Comparison of ENCODE assay signal across 8 mouse cellular contexts in genomic region chr9:71447573-71447972, GRCm38 (mm10). TPM values are rescaled to one million over a fixed set of nuclear protein-coding genes. Genes with fewer than 3 reads are reported as not detected.
DNase-seq lines count a peak whose midpoint lies in the region; ATAC-seq and TF ChIP-seq lines count a peak whose summit lies in the region.

No protein-coding gene starts in this region.

- no peak overlapping the region for H3K4me3 ChIP-seq in intestine, embryonic 14.5 days (ENCODE audit: low read depth, low read length)
- H3K4me3 ChIP-seq in intestine, embryonic 15.5 days (replicated peaks) = no peak overlapping the region
- no peak overlapping the region for H3K4me3 ChIP-seq in liver, embryonic 14.5 days (ENCODE audit: insufficient read depth in 1 of 2, low read depth in 2 of 2, low read length in 2 of 2)

- H3K4me2 ChIP-seq in intestine, embryonic 14.5 days (ENCODE audit: low read length) = no peak overlapping the region
- H3K4me2 ChIP-seq in intestine, embryonic 15.5 days (replicated peaks) = no peak overlapping the region
- no peak overlapping the region for H3K4me2 ChIP-seq in liver, embryonic 14.5 days (ENCODE audit: low read depth)

- peak; percentile 38 for TF ChIP-seq CTCF in liver, embryonic 14.5 days (IDR thresholded peaks at IDR 0.05; ENCODE audit: low read depth)

- 30% methylated on average over 4 of the region's 4 CpGs for WGBS in intestine, embryonic 14.5 days
- 32% methylated on average over 4 of the region's 4 CpGs for WGBS in intestine, embryonic 15.5 days
- WGBS in liver, embryonic 14.5 days (ENCODE audit: insufficient replicate concordance) = 28% methylated on average over 4 of the region's 4 CpGs

- no peak overlapping the region for H3K9ac ChIP-seq in intestine, embryonic 14.5 days (ENCODE audit: low read length)
- H3K9ac ChIP-seq in intestine, embryonic 15.5 days = no peak overlapping the region
- no peak overlapping the region for H3K9ac ChIP-seq in liver, embryonic 14.5 days (replicated peaks)

- no peak for ATAC-seq in intestine, embryonic 14.5 days (replicated peaks; ENCODE audit: low FRiP score, low TSS enrichment, low read depth)
- no peak for ATAC-seq in intestine, embryonic 15.5 days
- ATAC-seq in liver, embryonic 14.5 days (ENCODE audit: insufficient read depth) = no peak
- ATAC-seq in CD4-positive, CD25-positive, alpha-beta regulatory T cell, adult 4 months = no peak

- H3K27me3 ChIP-seq in intestine, embryonic 14.5 days (replicated peaks; ENCODE audit: control insufficient read depth, insufficient read depth, low read length) = no peaks in the 10 kb centered on the region; the same call in 1 of the 2 replicates
- no peaks in the 10 kb centered on the region for H3K27me3 ChIP-seq in intestine, embryonic 15.5 days (replicated peaks)
- no peaks in the 10 kb centered on the region; the same call in 1 of the 2 replicates for H3K27me3 ChIP-seq in liver, embryonic 14.5 days (ENCODE audit: control insufficient read depth, insufficient read depth, low read length)

- peak; percentile 93 for DNase-seq in intestine, embryonic 14.5 days (ENCODE audit: low spot score)
- DNase-seq in adrenal gland, postnatal 25 days = peak; percentile 68
- peak; percentile 72 for DNase-seq in gastrocnemius, adult 18-20 months (ENCODE audit: low spot score)
- peak; percentile 90 for DNase-seq in kidney, postnatal 10 days
- DNase-seq in liver, embryonic 14.5 days (ENCODE audit: low read depth in 3 of 3, low spot score in 3 of 3) = no peak
- DNase-seq in skeletal muscle tissue, adult 2 months (ENCODE audit: low read depth, low spot score) = peak; percentile 45

- no peak for TF ChIP-seq EP300 in liver, embryonic 14.5 days (IDR thresholded peaks at IDR 0.05; ENCODE audit: low read depth)

- H3K27ac ChIP-seq in intestine, embryonic 14.5 days (ENCODE audit: low read depth) = no peak overlapping the region
- no peak overlapping the region for H3K27ac ChIP-seq in intestine, embryonic 15.5 days
- H3K27ac ChIP-seq in liver, embryonic 14.5 days = no peak overlapping the region

- H3K36me3 ChIP-seq in intestine, embryonic 14.5 days (ENCODE audit: control insufficient read depth, insufficient read depth, low read length) = no peaks in the 10 kb centered on the region
- H3K36me3 ChIP-seq in intestine, embryonic 15.5 days = no peaks in the 10 kb centered on the region
- no peaks in the 10 kb centered on the region for H3K36me3 ChIP-seq in liver, embryonic 14.5 days (replicated peaks; ENCODE audit: control insufficient read depth, insufficient read depth, low read depth)

- no peaks in the 10 kb centered on the region for H3K4me1 ChIP-seq in intestine, embryonic 14.5 days (replicated peaks; ENCODE audit: control insufficient read depth, insufficient read depth, low read length)
- no peaks in the 10 kb centered on the region for H3K4me1 ChIP-seq in intestine, embryonic 15.5 days (replicated peaks)
- no peaks in the 10 kb centered on the region for H3K4me1 ChIP-seq in liver, embryonic 14.5 days (replicated peaks; ENCODE audit: control insufficient read depth in 2 of 2, insufficient read depth in 2 of 2, low read length in 1 of 2)

- no peaks in the 10 kb centered on the region for H3K9me3 ChIP-seq in intestine, embryonic 14.5 days (ENCODE audit: control insufficient read depth, low read length)
- H3K9me3 ChIP-seq in intestine, embryonic 15.5 days = no peaks in the 10 kb centered on the region
- no peaks in the 10 kb centered on the region for H3K9me3 ChIP-seq in liver, embryonic 14.5 days (ENCODE audit: control insufficient read depth, low read length)

RNA-seq across cellular contexts. Expression of gene Polr2m, which starts 38.2 kb away (rescaled TPM):
- polyA plus RNA-seq in intestine, embryonic 14.5 days (2014; fragmentation: Nextera tagmentation; extraction: Ambion mirVana) = 307 and 327 TPM in 2 replicates
- polyA plus RNA-seq in intestine, embryonic 15.5 days (2015; fragmentation: Nextera tagmentation; extraction: Ambion mirVana) = 324 and 329 TPM in 2 replicates
- 169 and 181 TPM in 2 replicates for total RNA-seq in adrenal gland, postnatal 25 days (2021)
- total RNA-seq in gastrocnemius, adult 18-20 months (2021) = 100 to 1,000 TPM; 198 to 199 TPM
- polyA plus RNA-seq in liver, embryonic 14.5 days (2012; rRNA removed) = 47.3 and 86.5 TPM in 2 replicates
- 75.2 and 91.5 TPM in 2 replicates for polyA plus RNA-seq in liver, embryonic 14.5 days (2014; fragmentation: Nextera tagmentation; extraction: Ambion mirVana)
- polyA plus RNA-seq in CD4-positive, CD25-positive, alpha-beta regulatory T cell, adult 4 months (2017; shearing (Covaris generic)) = 10 to 100 TPM; 16.9 to 25.4 TPM

Comparison
In these comparisons a context has a peak if more than half of its experiments do, and no peak if none do; other contexts are left out.
1. DNase-seq: peak in intestine, embryonic 14.5 days (single experiment), adrenal gland, postnatal 25 days (single experiment), gastrocnemius, adult 18-20 months (single experiment), kidney, postnatal 10 days (single experiment) and skeletal muscle tissue, adult 2 months (single experiment); none in liver, embryonic 14.5 days (0 of 3).